Mouse (Mus musculus) gonadal fat pad, adult 2 months (tissue): ENCODE results near the gene Xpa. TPM values are rescaled to one million over a fixed set of nuclear protein-coding genes. Genes with fewer than 3 reads are reported as not detected.

ENCODE experiments used
- DNase-seq: peaks from one replicate; pipeline ENCODE4 v3.0.0-alpha.2; 2012; ENCODE audit warnings: low read depth
- polyA plus RNA-seq: library from polyadenylated mRNA; depleted of rRNA; stranded (reverse); fragments of >200 nt; gene quantifications from 2 replicates; pipeline ENCODE4 v1.2.3, GENCODE M21; 2012; rRNA removed

Gene Xpa
- polyA plus RNA-seq, 1 experiment, result 23.0 TPM

GRCm38 (mm10) chr4:46144323-46144722, 51.8 kb downstream of the Xpa start:
- no peak for DNase-seq

- peak; percentile 51 for DNase-seq
Measured at GRCm38 (mm10) chr4:46138287-46139222, 57.6 kb downstream of the Xpa start, which contains the start of the genes Ncbp1 and Tstd2. Ncbp1 (plus strand) TSS chr4:46138613. Tstd2 (minus strand) TSS chr4:46138694.

- DNase-seq, result peak; percentile 31
Measured at GRCm38 (mm10) chr4:46137629-46138286, 58.4 kb downstream of the Xpa start.

GRCm38 (mm10) chr4:46131791-46132190, 64.3 kb downstream of the Xpa start:
- DNase-seq, result no peak

- DNase-seq, result no peak
Measured at GRCm38 (mm10) chr4:46130221-46130620, 65.9 kb downstream of the Xpa start.

GRCm38 (mm10) chr4:46129311-46130004, 66.7 kb downstream of the Xpa start:
- DNase-seq, result no peak

GRCm38 (mm10) chr4:46126541-46126940, 69.6 kb downstream of the Xpa start:
- DNase-seq, result no peak

GRCm38 (mm10) chr4:46123358-46123757, 72.8 kb downstream of the Xpa start:
- no peak for DNase-seq

GRCm38 (mm10) chr4:46120767-46121166, 75.3 kb downstream of the Xpa start:
- DNase-seq, result no peak

- no peak for DNase-seq
Measured at GRCm38 (mm10) chr4:46119514-46120094, 76.5 kb downstream of the Xpa start.

GRCm38 (mm10) chr4:46117536-46117935, 78.6 kb downstream of the Xpa start:
- no peak for DNase-seq

- no peak for DNase-seq
Measured at GRCm38 (mm10) chr4:46116544-46117175, 79.5 kb downstream of the Xpa start.

- DNase-seq, result no peak
Measured at GRCm38 (mm10) chr4:46115308-46115707, 80.8 kb downstream of the Xpa start.

GRCm38 (mm10) chr4:46111361-46111760, 84.8 kb downstream of the Xpa start:
- no peak for DNase-seq

- DNase-seq, result no peak
Measured at GRCm38 (mm10) chr4:46110084-46110483, 86.0 kb downstream of the Xpa start.

Other genes with a start within 250 kb of the Xpa start
- gene Tdrd7, start 231.0 kb downstream of the Xpa start, polyA plus RNA-seq, result 21.9 and 28.9 TPM in 2 replicates
- 4.2 and 6.5 TPM in 2 replicates for gene Tmod1, start 157.4 kb downstream of the Xpa start, polyA plus RNA-seq
- 32.0 and 36.0 TPM in 2 replicates for gene Ncbp1, start 57.7 kb downstream of the Xpa start, polyA plus RNA-seq
- 30.7 and 37.3 TPM in 2 replicates for gene Tstd2, start 57.6 kb downstream of the Xpa start, polyA plus RNA-seq
- gene Foxe1, start 147.3 kb upstream of the Xpa start, polyA plus RNA-seq, result not detected in 2 replicates
- 6.2 and 6.7 TPM in 2 replicates for gene Trmo, start 193.1 kb upstream of the Xpa start, polyA plus RNA-seq
- gene Hemgn, start 217.2 kb upstream of the Xpa start, polyA plus RNA-seq, result 0.06 and 0.08 TPM in 2 replicates